Mouse (Mus musculus) kidney, adult 2 months (tissue): Measurements from ENCODE around the gene Mars. TPM values are rescaled to one million over a fixed set of nuclear protein-coding genes. Genes with fewer than 3 reads are reported as not detected.

Experiments used
- DNase-seq: peaks from one replicate; pipeline ENCODE4 v3.0.0; 2021
- H3K27ac ChIP-seq: fragments of 200-500 bp; 2 replicates; pipeline ENCODE4 v1.5.1; 2012; ENCODE audit warnings: low read depth, low read length, control low read depth, inconsistent platforms; ENCODE audit not compliant: insufficient read depth
- H3K27me3 ChIP-seq: fragments of 200-500 bp; replicated peaks from 2 replicates; pipeline ENCODE4 v1.6.1; 2012; ENCODE audit warnings: mild to moderate bottlenecking, moderate library complexity, low read length, inconsistent platforms; ENCODE audit not compliant: control insufficient read depth, insufficient read depth
- H3K36me3 ChIP-seq: fragments of 200-500 bp; 2 replicates; pipeline ENCODE4 v1.6.1; 2012; ENCODE audit warnings: mild to moderate bottlenecking, moderate library complexity, low read length, inconsistent platforms; ENCODE audit not compliant: control insufficient read depth, insufficient read depth
- H3K4me1 ChIP-seq: fragments of 200-500 bp; 2 replicates; pipeline ENCODE4 v1.6.1; 2011; ENCODE audit warnings: low read length; ENCODE audit not compliant: control insufficient read depth, insufficient read depth
- H3K4me3 ChIP-seq: fragments of 200-500 bp; 2 replicates; pipeline ENCODE4 v1.5.1; 2011; ENCODE audit warnings: mild to moderate bottlenecking, low read depth, low read length, control low read depth; ENCODE audit not compliant: insufficient read depth
- CTCF ChIP-seq: fragments of 200-500 bp; conservative IDR thresholded peaks from 2 replicates; pipeline ENCODE4 v1.5.1; 2011; ENCODE audit warnings: low read depth, mild to moderate bottlenecking, control low read depth, low read length, moderate library complexity, mixed read lengths; ENCODE audit not compliant: insufficient read depth, insufficient read length
- POLR2A ChIP-seq: fragments of 200-500 bp; IDR thresholded peaks from one replicate; pipeline ENCODE4 v1.6.1; 2011; ENCODE audit warnings: low read depth, low read length, control low read depth
- WGBS: fragments of 180-500 bp; shearing (Covaris S2); methylation state at CpG from one replicate; pipeline ENCODE4 v1.1.7; 2018; 5-methylcytosine and 5-hydroxymethylcytosine counted together
- polyA plus RNA-seq: library from polyadenylated mRNA; depleted of rRNA; stranded (reverse); fragments of >200 nt; gene quantifications from 2 replicates; pipeline ENCODE4 v1.2.3, GENCODE M21; 2012

Mars gene
- polyA plus RNA-seq, 1 experiment: 44.4 TPM

DNA sequence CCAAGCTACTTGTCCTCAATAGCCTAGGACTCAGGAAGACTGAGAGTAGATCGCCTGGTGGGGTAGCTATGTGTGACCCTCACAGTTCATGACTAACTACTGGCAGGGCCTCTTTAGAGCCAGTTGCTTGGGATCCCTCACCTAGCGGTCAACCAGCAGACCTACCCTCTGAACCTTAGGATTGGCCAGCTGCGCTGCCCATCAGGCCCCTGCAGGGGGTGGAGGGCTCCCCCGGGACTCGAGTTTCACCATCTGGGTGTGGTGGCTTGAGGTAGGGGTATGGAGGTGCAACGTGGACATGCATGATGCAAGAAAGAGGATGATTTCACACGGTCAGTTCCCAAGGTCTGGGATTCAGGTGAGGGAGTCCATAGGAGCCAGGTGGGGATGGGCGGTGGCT, 40.1 kb upstream of the Mars start:
- Histone ChIP-seq H3K4me1 (no peaks in the 10 kb centered on the region; the same call in 1 of the 2 replicates), H3K27ac (no peak overlapping the region), H3K4me3 (no peak overlapping the region), H3K36me3 (no peaks in the 10 kb centered on the region), H3K27me3 (no peaks in the 10 kb centered on the region)
- TF ChIP-seq CTCF (no peak), POLR2A (no peak)
- DNase-seq: no peak
- WGBS: 73% methylated on average over 8 of the region's 8 CpGs

DNA sequence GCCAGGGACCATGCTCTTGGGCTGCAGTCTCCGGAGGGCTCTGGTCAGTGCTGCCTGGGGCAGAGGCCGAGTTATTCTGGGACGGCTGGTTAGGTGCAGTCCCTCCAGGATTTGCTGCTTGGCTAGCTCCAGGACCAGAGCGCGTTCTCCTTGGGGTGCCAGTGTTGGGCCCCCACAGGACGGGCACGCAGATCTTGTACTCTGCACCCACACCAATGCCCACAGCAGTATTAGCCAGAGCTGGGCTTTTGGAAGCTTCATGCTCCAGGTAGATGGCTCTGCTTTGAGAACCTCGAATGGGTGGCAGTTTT, 39.7 kb upstream of the Mars start:
- Histone ChIP-seq H3K4me1 (no peaks in the 10 kb centered on the region; the same call in 1 of the 2 replicates), H3K27ac (no peak overlapping the region), H3K27me3 (no peaks in the 10 kb centered on the region), H3K36me3 (no peaks in the 10 kb centered on the region), H3K4me3 (no peak overlapping the region)
- WGBS: 56% methylated on average over 8 of the region's 8 CpGs
- no peak for DNase-seq
- TF ChIP-seq POLR2A (no peak), CTCF (no peak)

DNA sequence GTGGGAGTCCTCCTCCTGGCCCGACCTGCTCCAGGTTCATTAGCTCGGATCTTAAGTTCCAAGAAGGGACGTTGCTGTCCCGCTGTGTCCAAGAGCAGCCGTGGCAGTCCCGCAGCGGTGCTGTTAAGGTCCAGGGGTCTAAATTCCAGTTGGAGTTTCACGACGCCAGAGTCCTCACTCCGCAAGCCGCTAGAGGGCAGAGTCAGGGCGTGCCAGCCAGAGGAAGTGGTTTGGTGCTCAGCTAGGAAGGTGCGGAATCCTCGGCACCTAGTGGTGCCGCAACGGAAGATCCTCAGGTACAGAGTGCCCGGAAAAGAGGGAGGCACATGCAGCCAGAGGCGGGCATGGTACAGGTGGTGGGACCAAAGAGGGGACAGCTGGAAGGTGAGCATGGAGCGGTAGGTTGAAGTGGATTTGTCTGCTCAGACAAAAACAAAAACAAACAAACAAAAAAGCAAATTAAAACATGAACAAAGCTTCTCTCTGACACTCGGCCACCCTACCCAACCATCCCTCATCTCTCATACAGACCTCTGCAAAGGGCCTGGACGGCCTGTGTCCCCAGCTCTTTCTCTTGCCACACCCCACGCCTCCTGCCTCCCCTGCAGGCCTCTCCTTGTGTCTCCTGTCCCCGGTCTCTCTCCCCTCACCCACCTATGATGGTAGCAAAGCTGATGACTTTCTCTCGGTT, 39.2 kb upstream of the Mars start:
- Histone ChIP-seq H3K27me3 (no peaks in the 10 kb centered on the region), H3K4me1 (no peaks in the 10 kb centered on the region; the same call in 1 of the 2 replicates), H3K36me3 (no peaks in the 10 kb centered on the region), H3K4me3 (peak overlapping the region; percentile 15; the same call in 1 of the 2 replicates), H3K27ac (no peak overlapping the region)
- peak; percentile 80 for DNase-seq
- TF ChIP-seq POLR2A: no peak
- peak; percentile 86 for TF ChIP-seq CTCF
- 12% methylated on average over 24 of the region's 24 CpGs for whole genome bisulfite sequencing

DNA sequence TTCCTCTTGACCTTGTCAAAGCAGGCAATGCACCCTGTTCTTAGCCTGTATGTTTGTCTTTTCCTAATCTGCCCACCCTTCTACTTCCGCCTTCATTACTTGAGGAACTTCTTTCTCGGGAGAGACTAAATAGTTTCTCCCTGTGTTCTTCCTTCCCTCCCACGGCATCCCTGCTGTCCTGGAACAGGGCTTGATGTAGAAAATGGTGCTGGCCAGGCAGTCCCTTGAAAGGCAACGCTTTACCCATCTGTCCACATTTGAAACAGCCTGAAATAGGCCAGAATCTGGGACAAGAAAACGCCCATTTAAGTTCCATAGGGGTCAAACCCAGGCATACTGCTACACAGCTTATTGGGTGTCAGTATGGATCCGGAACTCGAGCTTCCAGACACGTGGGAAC, 38.2 kb upstream of the Mars start:
- Histone ChIP-seq H3K27ac (no peak overlapping the region), H3K36me3 (no peaks in the 10 kb centered on the region), H3K27me3 (no peaks in the 10 kb centered on the region), H3K4me3 (no peak overlapping the region), H3K4me1 (no peaks in the 10 kb centered on the region; the same call in 1 of the 2 replicates)
- 65% methylated on average over 8 of the region's 8 CpGs for WGBS
- no peak for TF ChIP-seq CTCF
- DNase-seq: no peak

DNA sequence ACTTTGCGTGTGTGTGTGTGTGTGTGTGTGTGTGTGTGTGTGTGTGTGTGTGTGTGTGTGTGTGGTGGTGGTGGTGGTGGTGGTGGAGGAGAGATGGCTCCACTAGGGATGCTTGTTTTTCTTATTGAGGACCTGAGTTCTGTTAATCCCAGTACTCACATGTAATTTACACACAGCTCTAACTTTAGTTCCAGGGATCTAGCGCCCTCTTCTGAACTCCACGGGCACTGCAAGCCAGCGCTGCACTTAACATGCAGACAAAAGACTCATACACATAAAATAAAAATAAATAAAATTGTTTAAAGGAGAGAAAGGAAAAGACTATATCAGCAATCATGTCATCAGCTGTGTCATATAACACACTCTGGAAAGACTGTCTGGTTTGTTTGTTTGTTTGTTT, 37.4 kb upstream of the Mars start:
- DNase-seq: no peak
- 71% methylated on average over 4 of the region's 4 CpGs for WGBS
- Histone ChIP-seq H3K4me3 (no peak overlapping the region), H3K27me3 (no peaks in the 10 kb centered on the region), H3K4me1 (no peaks in the 10 kb centered on the region; the same call in 1 of the 2 replicates), H3K36me3 (no peaks in the 10 kb centered on the region), H3K27ac (no peak overlapping the region)
- TF ChIP-seq CTCF (peak; percentile 37; the same call in 1 of the 2 replicates), POLR2A (no peak)

DNA sequence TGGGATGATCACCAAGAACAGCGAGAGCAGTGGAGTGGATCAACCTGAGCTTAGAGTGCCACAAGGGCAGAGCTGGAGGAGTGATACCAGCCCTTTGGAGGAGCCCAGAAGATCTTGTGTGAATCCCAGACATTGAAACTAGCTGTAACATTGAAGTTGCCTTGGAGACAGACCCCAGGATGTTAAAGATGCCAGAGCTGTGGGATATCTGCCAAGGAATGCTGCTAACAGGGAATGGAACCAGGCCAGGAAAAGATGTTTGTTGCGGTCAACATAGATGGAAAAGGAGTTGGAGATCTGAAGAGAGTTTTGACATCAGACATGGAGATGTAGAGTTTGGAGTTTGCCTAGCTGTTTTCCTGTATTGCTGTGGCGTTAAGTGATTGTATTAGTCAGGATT, 34.6 kb upstream of the Mars start:
- Histone ChIP-seq H3K4me3 (no peak overlapping the region), H3K36me3 (no peaks in the 10 kb centered on the region), H3K27ac (no peak overlapping the region), H3K27me3 (no peaks in the 10 kb centered on the region), H3K4me1 (no peaks in the 10 kb centered on the region; the same call in 1 of the 2 replicates)
- no peak for DNase-seq
- TF ChIP-seq POLR2A: no peak
- no peak for TF ChIP-seq CTCF
- 88% methylated on average over 3 of the region's 3 CpGs for WGBS

DNA sequence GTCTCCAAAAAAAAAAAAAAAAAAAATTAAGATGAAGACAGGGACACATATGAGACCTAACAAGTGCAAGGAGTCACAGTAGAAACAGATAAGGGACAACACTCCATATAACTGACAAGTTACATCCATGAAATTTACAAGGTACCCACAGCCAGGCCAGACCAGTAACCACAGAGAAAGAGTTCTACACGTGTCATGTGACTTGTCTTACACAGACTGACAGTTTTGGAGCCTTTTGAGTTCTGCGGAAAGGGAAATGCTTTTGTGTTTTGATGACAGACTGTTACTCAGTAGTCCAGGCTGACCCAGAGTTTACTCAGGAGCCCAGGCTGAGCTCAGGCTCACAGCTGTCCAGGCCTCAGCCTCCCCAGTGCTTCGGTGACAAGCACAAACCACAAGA, 31.4 kb upstream of the Mars start:
- Histone ChIP-seq H3K27ac (no peak overlapping the region), H3K4me1 (peaks cover 3% of the 10 kb centered on the region), H3K27me3 (peaks cover 3% of the 10 kb centered on the region; the same call in 1 of the 2 replicates), H3K4me3 (no peak overlapping the region), H3K36me3 (no peaks in the 10 kb centered on the region)
- TF ChIP-seq POLR2A (no peak), CTCF (no peak)
- 88% methylated on average over 3 of the region's 3 CpGs for WGBS
- no peak for DNase-seq
